Mouse (Mus musculus) myocyte (in vitro differentiated cells): ENCODE results near the gene Frmd4a.

Experiments
- MAX ChIP-seq: IDR thresholded peaks from one replicate; pipeline ENCODE4 v1.6.1; 2011; ENCODE audit warnings: low read depth, mild to moderate bottlenecking, control low read depth
- POLR2A ChIP-seq: IDR thresholded peaks from one replicate; pipeline ENCODE4 v1.6.1; 2011; ENCODE audit warnings: low read depth, mild to moderate bottlenecking, control low read depth, moderate library complexity; ENCODE audit not compliant: insufficient read length
- POLR2AphosphoS2 ChIP-seq: IDR thresholded peaks from one replicate; pipeline ENCODE4 v1.6.1; 2011; ENCODE audit warnings: low read depth, control low read depth; ENCODE audit not compliant: insufficient read length
- SRF ChIP-seq: IDR thresholded peaks from one replicate; pipeline ENCODE4 v1.6.1; 2011; ENCODE audit warnings: low read depth; ENCODE audit not compliant: control insufficient read depth, insufficient read length
- TCF12 ChIP-seq: IDR thresholded peaks from one replicate; pipeline ENCODE4 v1.6.1; 2011; ENCODE audit warnings: mild to moderate bottlenecking, control low read depth; ENCODE audit not compliant: poor library complexity, insufficient read depth, severe bottlenecking
- TCF3 ChIP-seq: IDR thresholded peaks from one replicate; pipeline ENCODE4 v1.6.1; 2011; ENCODE audit warnings: low read depth, control low read depth; ENCODE audit not compliant: insufficient read length
- USF1 ChIP-seq: IDR thresholded peaks from one replicate; pipeline ENCODE4 v1.6.1; 2011; ENCODE audit warnings: low read depth, mild to moderate bottlenecking, control low read depth, moderate library complexity

GRCm38 (mm10) chr2:4638189-4638588, 620.7 kb downstream of the Frmd4a start:
- no peak for TF ChIP-seq POLR2A
- no peak for TF ChIP-seq SRF
- no peak for TF ChIP-seq MAX
- TF ChIP-seq POLR2AphosphoS2, result no peak
- no peak for TF ChIP-seq TCF12
- no peak for TF ChIP-seq TCF3
- no peak for TF ChIP-seq USF1
